Mouse (Mus musculus) MN1 (cell line): ENCODE measurements at regions not wholly inside any gene's neighbourhood (a gene's known extent, or its start where the extent isn't known, plus 50 kb on each side); places are given as distances from the start of the nearest gene placed in this dataset.

Experiments
- DNase-seq: peaks from one replicate; pipeline ENCODE4 v3.0.0-alpha.2; 2016; ENCODE audit warnings: low spot score

DNA sequence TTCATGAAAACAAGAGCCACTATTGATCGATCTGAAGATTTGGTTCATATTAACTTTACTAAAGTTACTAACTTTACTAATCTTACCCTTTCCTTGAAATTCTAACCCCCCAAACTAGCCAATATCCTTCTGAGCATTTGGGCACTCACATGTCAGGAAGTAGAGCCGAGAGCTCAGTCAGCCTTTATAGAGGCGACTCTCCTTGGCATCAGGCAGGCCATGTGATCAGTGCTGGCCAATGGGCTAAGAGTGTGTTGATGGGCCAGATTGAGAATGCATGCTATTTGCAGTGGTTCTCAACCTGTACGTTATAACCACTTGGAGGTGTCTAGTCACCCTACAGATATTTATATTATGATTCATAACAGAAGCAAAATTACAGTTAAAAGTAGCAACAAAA lies 69.6 kb upstream of the Slc35b4 start:
- no peak for DNase-seq

GRCm38 (mm10) chr6:34243001-34243400 lies 66.1 kb upstream of the Slc35b4 start:
- DNase-seq, result no peak

DNA sequence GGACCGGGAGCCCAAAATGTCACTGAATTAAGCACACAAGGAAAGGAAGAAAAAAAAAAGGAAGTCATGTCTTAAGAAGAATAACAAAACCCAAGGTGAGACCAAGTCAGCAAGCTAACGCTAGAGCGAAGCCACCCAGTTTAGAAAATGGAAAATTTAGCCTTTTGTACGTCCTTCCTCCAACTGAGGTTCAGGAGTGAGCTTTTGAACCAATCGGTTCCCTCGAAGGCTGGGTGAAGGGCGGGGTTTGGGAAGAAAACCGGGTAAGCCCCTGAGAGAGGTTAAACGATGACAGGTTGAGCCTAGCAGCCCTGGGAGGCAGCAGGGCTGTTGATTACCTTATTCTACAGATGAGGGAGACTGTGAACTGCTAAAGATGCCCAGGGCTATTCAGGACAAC lies 65.6 kb upstream of the Slc35b4 start:
- DNase-seq, result no peak

- DNase-seq, result no peak
Measured at GRCm38 (mm10) chr6:34235132-34235531, 58.2 kb upstream of the Slc35b4 start.

- no peak for DNase-seq
Measured at GRCm38 (mm10) chr6:34234443-34235020, 57.6 kb upstream of the Slc35b4 start.

GRCm38 (mm10) chr6:34230768-34231381 lies 54.0 kb upstream of the Slc35b4 start:
- DNase-seq, result peak; percentile 63

- DNase-seq, result no peak
Measured at GRCm38 (mm10) chr6:34227131-34227530, 50.2 kb upstream of the Slc35b4 start.
